Mouse (Mus musculus): Measurements from ENCODE around the gene Zfp618.

Gene Zfp618

GRCm38 (mm10) chr4:62999321-62999720 lies 33.9 kb downstream of the Zfp618 start:
- no peak for DNase-seq (ENCODE audit: low read depth, low spot score)

GRCm38 (mm10) chr4:62999916-63000315 lies 34.5 kb downstream of the Zfp618 start:
- no peak for DNase-seq (ENCODE audit: low read depth, low spot score)

GRCm38 (mm10) chr4:63000316-63001055 lies 35.1 kb downstream of the Zfp618 start:
- no peak for DNase-seq (ENCODE audit: low read depth, low spot score)

- no peak for DNase-seq (ENCODE audit: low read depth, low spot score)
These were observed 37.0 kb downstream of the Zfp618 start for GRCm38 (mm10) chr4:63002386-63002785.

- no peak for DNase-seq (ENCODE audit: low read depth, low spot score)
These were observed 39.1 kb downstream of the Zfp618 start for GRCm38 (mm10) chr4:63004519-63004918.

GRCm38 (mm10) chr4:63005446-63006185 lies 40.2 kb downstream of the Zfp618 start:
- no peak for DNase-seq (ENCODE audit: low read depth, low spot score)

- DNase-seq (ENCODE audit: low read depth, low spot score) = no peak
These were observed 41.1 kb downstream of the Zfp618 start for GRCm38 (mm10) chr4:63006198-63007155.

GRCm38 (mm10) chr4:63008206-63008605 lies 42.8 kb downstream of the Zfp618 start:
- DNase-seq (ENCODE audit: low read depth, low spot score) = no peak

GRCm38 (mm10) chr4:63008822-63009221 lies 43.4 kb downstream of the Zfp618 start:
- no peak for DNase-seq (ENCODE audit: low read depth, low spot score)

GRCm38 (mm10) chr4:63009821-63010220 lies 44.4 kb downstream of the Zfp618 start:
- no peak for DNase-seq (ENCODE audit: low read depth, low spot score)

- DNase-seq (ENCODE audit: low read depth, low spot score) = no peak
These were observed 44.9 kb downstream of the Zfp618 start for GRCm38 (mm10) chr4:63010226-63010625.

GRCm38 (mm10) chr4:63018616-63019015 lies 53.2 kb downstream of the Zfp618 start:
- no peak for DNase-seq (ENCODE audit: low read depth, low spot score)

GRCm38 (mm10) chr4:63019428-63019858 lies 54.1 kb downstream of the Zfp618 start:
- no peak for DNase-seq (ENCODE audit: low read depth, low spot score)

GRCm38 (mm10) chr4:63021034-63021700 lies 55.8 kb downstream of the Zfp618 start:
- no peak for DNase-seq (ENCODE audit: low read depth, low spot score)

- DNase-seq (ENCODE audit: low read depth, low spot score) = no peak
These were observed 58.1 kb downstream of the Zfp618 start for GRCm38 (mm10) chr4:63023465-63023864.

- no peak for DNase-seq (ENCODE audit: low read depth, low spot score)
These were observed 58.7 kb downstream of the Zfp618 start for GRCm38 (mm10) chr4:63024098-63024497.

- DNase-seq (ENCODE audit: low read depth, low spot score) = no peak
These were observed 59.4 kb downstream of the Zfp618 start for GRCm38 (mm10) chr4:63024734-63025256.

GRCm38 (mm10) chr4:63025306-63025705 lies 59.9 kb downstream of the Zfp618 start:
- DNase-seq (ENCODE audit: low read depth, low spot score) = no peak

- DNase-seq (ENCODE audit: low read depth, low spot score) = no peak
These were observed 60.9 kb downstream of the Zfp618 start for GRCm38 (mm10) chr4:63026286-63026685.

GRCm38 (mm10) chr4:63027451-63027850 lies 62.1 kb downstream of the Zfp618 start:
- DNase-seq (ENCODE audit: low read depth, low spot score) = no peak

- DNase-seq (ENCODE audit: low read depth, low spot score) = no peak
These were observed 64.8 kb downstream of the Zfp618 start for GRCm38 (mm10) chr4:63030157-63030556.

Data from retina, postnatal 7 days (tissue).